Mouse (Mus musculus) right cerebral cortex, postnatal 10 days (tissue): ENCODE measurements around the gene Gopc.
"Not testable (repeated sequence)": the region's sequence is repeated elsewhere in the genome, so short reads cannot be mapped to it uniquely, and the experiment has no call there.

Experiments
- DNase-seq, 2 experiments: peaks; one replicate each; pipeline ENCODE4 v3.0.0; 2021; ENCODE audit warnings: low spot score in 2 of 2

Gopc gene

GRCm38 (mm10) chr10:52387192-52387591, 5.3 kb upstream of the Gopc start:
- DNase-seq: no peak

- peak; percentile 55 to 71 for DNase-seq
Observed at GRCm38 (mm10) chr10:52384823-52385610, 3.1 kb upstream of the Gopc start.

- no peak for DNase-seq
Observed at GRCm38 (mm10) chr10:52383522-52383921, 1.6 kb upstream of the Gopc start.

GRCm38 (mm10) chr10:52383022-52383421, 1.1 kb upstream of the Gopc start:
- DNase-seq: no peak

- peak in 1 of 2 experiments; percentile 64 for DNase-seq
Observed at GRCm38 (mm10) chr10:52381321-52381801, 563 bp downstream of the Gopc start.

- no peak for DNase-seq
Observed at GRCm38 (mm10) chr10:52377813-52378212, 4.1 kb downstream of the Gopc start.

- no peak for DNase-seq
Observed at GRCm38 (mm10) chr10:52376422-52376821, 5.5 kb downstream of the Gopc start.

- no peak for DNase-seq
Observed at GRCm38 (mm10) chr10:52374651-52375050, 7.3 kb downstream of the Gopc start.

- no peak for DNase-seq
Observed at GRCm38 (mm10) chr10:52373834-52374233, 8.1 kb downstream of the Gopc start.

- DNase-seq: no peak
Observed at GRCm38 (mm10) chr10:52368376-52368775, 13.5 kb downstream of the Gopc start.

- no peak for DNase-seq
Observed at GRCm38 (mm10) chr10:52360862-52361609, 20.9 kb downstream of the Gopc start.

- no peak for DNase-seq
Observed at GRCm38 (mm10) chr10:52360241-52360735, 21.6 kb downstream of the Gopc start.

- DNase-seq: no peak
Observed at GRCm38 (mm10) chr10:52358467-52358866, 23.5 kb downstream of the Gopc start, which contains the start of gene Gm26741. Gene Gm26741 (plus strand): TSS chr10:52358767.

GRCm38 (mm10) chr10:52353184-52353583, 28.7 kb downstream of the Gopc start:
- DNase-seq: no peak

GRCm38 (mm10) chr10:52343324-52343723, 38.6 kb downstream of the Gopc start:
- DNase-seq: not testable (repeated sequence)

GRCm38 (mm10) chr10:52331007-52331406, 50.9 kb downstream of the Gopc start:
- DNase-seq: peak; percentile 38 to 65

- peak in 1 of 2 experiments; percentile 38 for DNase-seq
Observed at GRCm38 (mm10) chr10:52321918-52322317, 60.0 kb downstream of the Gopc start.

- no peak for DNase-seq
Observed at GRCm38 (mm10) chr10:52319506-52320286, 62.2 kb downstream of the Gopc start.

GRCm38 (mm10) chr10:52309196-52309595, 72.7 kb downstream of the Gopc start:
- DNase-seq: no peak

- DNase-seq: no peak
Observed at GRCm38 (mm10) chr10:52304574-52304973, 77.3 kb downstream of the Gopc start.

GRCm38 (mm10) chr10:52302271-52302670, 79.7 kb downstream of the Gopc start:
- no peak for DNase-seq

GRCm38 (mm10) chr10:52301766-52302165, 80.2 kb downstream of the Gopc start:
- no peak for DNase-seq
